Mouse (Mus musculus) heart, postnatal 0 days (tissue): ENCODE measurements at regions not wholly inside any gene's neighbourhood (a gene's known extent, or its start where the extent isn't known, plus 50 kb on each side); places are given as distances from the start of the nearest gene placed in this dataset.
"Not testable (repeated sequence)": the region's sequence is repeated elsewhere in the genome, so short reads cannot be mapped to it uniquely, and the experiment has no call there.

Experiments used
- ATAC-seq: fragments of 200-750 bp; cut with Nextera tagmentation; 2 replicates; pipeline ENCODE4 v1.8.0; 2017; ENCODE audit warnings: low read depth, moderate number of reproducible peaks, moderate library complexity; ENCODE audit not compliant: insufficient read depth
- DNase-seq: peaks from one replicate; pipeline ENCODE4 v3.0.0-alpha.2; 2016; ENCODE audit warnings: low spot score
- H3K27ac ChIP-seq: fragments of 300-500 bp; sonication (generic); 2 replicates; pipeline ENCODE4 v1.5.1; 2014; ENCODE audit warnings: low read depth, mild to moderate bottlenecking
- H3K27me3 ChIP-seq: fragments of 300-500 bp; sonication (generic); 2 replicates; pipeline ENCODE4 v1.6.1; 2014; ENCODE audit warnings: low read length, mixed read lengths; ENCODE audit not compliant: control insufficient read depth, insufficient read depth
- H3K36me3 ChIP-seq: fragments of 300-500 bp; sonication (generic); replicated peaks from 2 replicates; pipeline ENCODE4 v1.6.1; 2014; ENCODE audit warnings: low read length, mixed read lengths; ENCODE audit not compliant: control insufficient read depth, insufficient read depth
- H3K4me1 ChIP-seq: fragments of 300-500 bp; sonication (generic); 2 replicates; pipeline ENCODE4 v1.6.1; 2014; ENCODE audit warnings: antibody characterized with exemption; ENCODE audit not compliant: control insufficient read depth, insufficient read depth
- H3K4me2 ChIP-seq: fragments of 300-500 bp; sonication (generic); 2 replicates; pipeline ENCODE4 v1.6.1; 2014; ENCODE audit warnings: low read depth, mild to moderate bottlenecking, low read length, moderate library complexity
- H3K4me3 ChIP-seq: fragments of 300-500 bp; sonication (generic); 2 replicates; pipeline ENCODE4 v1.5.1; 2014; ENCODE audit warnings: low read depth, low read length
- H3K9ac ChIP-seq: fragments of 300-500 bp; sonication (generic); replicated peaks from 2 replicates; pipeline ENCODE4 v1.6.1; 2014; ENCODE audit warnings: low read depth, low read length, mixed read lengths
- H3K9me3 ChIP-seq: fragments of 300-500 bp; sonication (generic); replicated peaks from 2 replicates; pipeline ENCODE4 v1.6.1; 2016; ENCODE audit warnings: low read length; ENCODE audit not compliant: control insufficient read depth
- CTCF ChIP-seq: IDR thresholded peaks from 2 replicates; pipeline ENCODE4 v1.5.1; 2016; ENCODE audit warnings: antibody characterized with exemption, control low read depth, low read depth
- EP300 ChIP-seq: IDR thresholded peaks from 2 replicates; pipeline ENCODE4 v1.6.1; 2016; ENCODE audit warnings: antibody characterized with exemption, low read depth
- WGBS: fragments of 180-500 bp; shearing (Covaris S2); extraction: QIAGEN DNeasy Blood & Tissue Kit; methylation state at CpG from one replicate; pipeline ENCODE4 v1.1.7; 2014; 5-methylcytosine and 5-hydroxymethylcytosine counted together

GRCm38 (mm10) chr14:74267086-74267485, 373.6 kb upstream of the Htr2a start:
- H3K4me2 ChIP-seq, result no peak overlapping the region
- no peak overlapping the region for H3K9ac ChIP-seq
- H3K9me3 ChIP-seq, result no peaks in the 10 kb centered on the region
- TF ChIP-seq EP300, result no peak
- no peak for TF ChIP-seq CTCF
- 50% methylated on average over 1 of the region's 1 CpGs for WGBS
- no peak overlapping the region for H3K4me3 ChIP-seq
- no peak for ATAC-seq
- H3K36me3 ChIP-seq, result no peaks in the 10 kb centered on the region
- H3K27ac ChIP-seq, result no peak overlapping the region
- no peak for DNase-seq
- H3K4me1 ChIP-seq, result no peaks in the 10 kb centered on the region
- no peaks in the 10 kb centered on the region for H3K27me3 ChIP-seq

- peaks cover 8% of the 10 kb centered on the region; the same call in 1 of the 2 replicates for H3K4me1 ChIP-seq
- no peak overlapping the region; the same call in 1 of the 2 replicates for H3K27ac ChIP-seq
- no peak overlapping the region for H3K9ac ChIP-seq
- no peaks in the 10 kb centered on the region for H3K36me3 ChIP-seq
- 49% methylated on average over 3 of the region's 3 CpGs for WGBS
- DNase-seq, result no peak
- TF ChIP-seq EP300, result no peak
- TF ChIP-seq CTCF, result no peak
- ATAC-seq, result no peak; the same call in 1 of the 2 replicates
- no peaks in the 10 kb centered on the region for H3K9me3 ChIP-seq
- no peak overlapping the region for H3K4me2 ChIP-seq
- H3K27me3 ChIP-seq, result no peaks in the 10 kb centered on the region
- no peak overlapping the region for H3K4me3 ChIP-seq
These were observed 346.1 kb upstream of the Htr2a start for GRCm38 (mm10) chr14:74294560-74294959.

GRCm38 (mm10) chr14:74304483-74304882, 336.2 kb upstream of the Htr2a start:
- Histone ChIP-seq H3K4me1 (no peaks in the 10 kb centered on the region), H3K27me3 (no peaks in the 10 kb centered on the region), H3K4me2 (no peak overlapping the region), H3K27ac (no peak overlapping the region), H3K36me3 (no peaks in the 10 kb centered on the region), H3K9ac (no peak overlapping the region), H3K9me3 (no peaks in the 10 kb centered on the region), H3K4me3 (no peak overlapping the region)
- TF ChIP-seq EP300 (no peak), CTCF (no peak)
- ATAC-seq, result no peak
- 76% methylated on average over 3 of the region's 3 CpGs for WGBS
- DNase-seq, result no peak

DNA sequence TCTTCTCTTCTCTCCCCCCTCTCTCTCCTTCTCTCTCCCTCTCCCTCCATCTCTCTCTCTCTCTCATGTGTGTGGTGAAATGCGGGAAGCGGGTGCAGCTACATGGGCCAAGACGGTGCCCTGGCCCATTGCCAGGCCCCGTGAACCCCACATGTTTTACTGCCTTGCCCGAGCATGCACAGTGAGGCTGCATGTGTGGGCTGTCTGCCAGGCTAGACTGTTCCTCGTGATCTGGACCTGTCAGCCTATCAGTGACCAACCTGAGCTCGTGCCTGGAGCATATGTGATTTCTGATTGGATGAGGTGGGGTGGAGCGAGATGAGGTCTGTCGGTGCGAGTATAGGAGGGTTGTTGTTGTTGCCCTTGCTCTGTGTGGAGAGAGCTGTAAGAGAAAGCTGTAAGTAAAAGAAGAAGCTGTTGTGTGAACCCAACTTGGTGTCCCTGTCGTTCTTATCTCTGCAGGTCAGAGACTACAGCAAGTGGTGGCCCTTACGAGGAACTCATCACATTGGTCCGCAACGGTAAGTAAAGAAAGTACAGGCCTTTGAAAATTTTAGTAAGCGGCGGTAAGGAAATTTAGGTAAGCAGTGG, 333.8 kb upstream of the Htr2a start:
- no peak overlapping the region for H3K27ac ChIP-seq
- WGBS, result 77% methylated on average over 16 of the region's 16 CpGs
- H3K4me1 ChIP-seq, result no peaks in the 10 kb centered on the region
- no peaks in the 10 kb centered on the region for H3K27me3 ChIP-seq
- no peak overlapping the region for H3K9ac ChIP-seq
- H3K36me3 ChIP-seq, result no peaks in the 10 kb centered on the region
- no peak overlapping the region for H3K4me2 ChIP-seq
- H3K9me3 ChIP-seq, result no peaks in the 10 kb centered on the region
- no peak for ATAC-seq
- TF ChIP-seq EP300 (no peak), CTCF (no peak)
- DNase-seq, result no peak
- no peak overlapping the region for H3K4me3 ChIP-seq

- not testable (repeated sequence) for H3K36me3 ChIP-seq, H3K9ac ChIP-seq, H3K27ac ChIP-seq, H3K4me2 ChIP-seq, H3K9me3 ChIP-seq, H3K27me3 ChIP-seq, ATAC-seq, H3K4me3 ChIP-seq, H3K4me1 ChIP-seq
- peak; percentile 29 for DNase-seq
- 54% methylated on average over 2 of the region's 2 CpGs for WGBS
These were observed 331.2 kb upstream of the Htr2a start for GRCm38 (mm10) chr14:74309451-74309850.

DNA sequence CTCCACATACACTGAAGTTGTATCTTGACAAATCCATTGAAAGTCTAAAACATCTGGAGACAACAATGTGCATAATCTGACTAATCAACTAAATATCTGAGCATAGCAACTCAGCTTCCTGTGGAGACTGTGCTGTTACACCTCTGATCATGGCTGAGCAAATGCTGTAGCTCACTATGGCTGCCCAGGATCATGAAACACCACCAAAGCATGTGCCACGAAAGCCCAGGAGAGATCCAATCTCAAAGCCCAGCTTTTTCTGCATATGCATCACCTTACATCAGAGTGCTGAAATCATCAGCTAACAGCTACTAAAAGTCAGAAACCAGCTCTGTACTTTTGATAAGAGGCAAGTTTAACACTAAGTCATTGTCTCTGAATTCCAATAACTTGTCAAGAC, 313.3 kb upstream of the Htr2a start:
- ATAC-seq, result no peak
- Histone ChIP-seq H3K9me3 (no peaks in the 10 kb centered on the region), H3K4me1 (no peaks in the 10 kb centered on the region), H3K27me3 (no peaks in the 10 kb centered on the region), H3K36me3 (no peaks in the 10 kb centered on the region), H3K27ac (no peak overlapping the region), H3K9ac (no peak overlapping the region), H3K4me2 (no peak overlapping the region), H3K4me3 (no peak overlapping the region)
- TF ChIP-seq EP300 (no peak), CTCF (no peak)
- no peak for DNase-seq
- 39% methylated on average over 1 of the region's 1 CpGs for WGBS
